Mouse (Mus musculus): ENCODE measurements around the gene Zfp318. TPM values are rescaled to one million over a fixed set of nuclear protein-coding genes. Genes with fewer than 3 reads are reported as not detected.
A peak's percentile ranks its signal among the peaks of the same experiment; 100 is the strongest.

Zfp318 gene
- polyA plus RNA-seq, 1 experiment, result 20.7 TPM

DNA sequence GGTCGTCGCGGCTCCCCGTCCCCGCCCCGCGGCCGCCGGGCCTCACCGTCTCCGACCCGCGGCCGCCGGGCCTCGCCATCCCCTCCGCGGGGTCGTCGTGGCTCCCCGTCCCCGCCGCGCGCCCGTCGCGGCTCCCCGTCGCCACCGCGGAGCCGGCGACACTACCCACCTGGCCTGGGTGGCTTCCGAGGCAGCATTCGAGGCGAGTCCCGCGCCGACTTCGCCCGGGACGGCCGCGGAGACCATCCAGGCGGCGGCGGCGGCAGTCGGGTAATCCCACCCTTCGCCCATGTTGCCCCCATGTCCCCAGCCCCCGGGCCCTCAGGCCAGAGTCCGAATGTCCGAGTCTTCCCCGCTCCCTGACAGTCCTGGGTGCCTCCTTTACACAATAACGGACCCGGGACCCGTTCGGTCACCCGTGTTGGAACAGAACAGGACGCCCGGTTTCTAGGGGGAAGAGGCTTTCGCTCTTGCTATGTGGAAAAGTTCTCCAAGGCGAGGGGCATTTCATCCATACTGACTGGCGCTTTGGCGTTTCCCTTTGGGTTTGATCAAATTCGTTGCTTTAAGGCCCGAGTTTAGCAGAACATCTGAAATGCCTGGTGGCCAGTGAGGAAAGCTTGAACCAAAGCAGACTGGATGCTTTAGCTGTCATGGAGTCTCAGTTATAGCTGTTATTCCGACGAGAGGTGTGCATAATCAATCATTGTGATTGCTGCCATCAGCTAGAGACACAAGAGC is 700 bp downstream of the Zfp318 start:
- H3K27ac ChIP-seq (ENCODE audit: control insufficient read depth, insufficient read depth, low read length), result no peak overlapping the region
- H3K4me1 ChIP-seq (replicated peaks; ENCODE audit: control insufficient read depth, insufficient read depth, low read length), result peaks cover 7% of the 10 kb centered on the region
- 4% methylated on average over 66 of the region's 70 CpGs for WGBS
- TF ChIP-seq POLR2A (IDR thresholded peaks at IDR 0.05; ENCODE audit: control insufficient read depth, extremely low read depth, insufficient read depth, low read length, poor library complexity) (no peak), CTCF (IDR thresholded peaks at IDR 0.05; ENCODE audit: borderline replicate concordance, control insufficient read depth, extremely low read depth, insufficient read depth, low read length, poor library complexity) (no peak)
- H3K27me3 ChIP-seq (ENCODE audit: control insufficient read depth, insufficient read depth, low read length), result peaks cover 14% of the 10 kb centered on the region
- DNase-seq, result peak; percentile 35
- H3K36me3 ChIP-seq (ENCODE audit: control insufficient read depth, insufficient read depth, low read length), result no peaks in the 10 kb centered on the region
- peak overlapping the region; percentile 77 for H3K4me3 ChIP-seq (ENCODE audit: control insufficient read depth, insufficient read depth, low read length)

GRCm38 (mm10) chr17:46388200-46388599 is 4.7 kb downstream of the Zfp318 start:
- Histone ChIP-seq H3K27ac (ENCODE audit: control insufficient read depth, insufficient read depth, low read length) (no peak overlapping the region), H3K4me3 (ENCODE audit: control insufficient read depth, insufficient read depth, low read length) (no peak overlapping the region), H3K36me3 (ENCODE audit: control insufficient read depth, insufficient read depth, low read length) (no peaks in the 10 kb centered on the region), H3K27me3 (ENCODE audit: control insufficient read depth, insufficient read depth, low read length) (peaks cover 14% of the 10 kb centered on the region), H3K4me1 (replicated peaks; ENCODE audit: control insufficient read depth, insufficient read depth, low read length) (peaks cover 7% of the 10 kb centered on the region)
- DNase-seq, result no peak
- no peak for TF ChIP-seq CTCF (IDR thresholded peaks at IDR 0.05; ENCODE audit: borderline replicate concordance, control insufficient read depth, extremely low read depth, insufficient read depth, low read length, poor library complexity)
- no peak for TF ChIP-seq POLR2A (IDR thresholded peaks at IDR 0.05; ENCODE audit: control insufficient read depth, extremely low read depth, insufficient read depth, low read length, poor library complexity)
- WGBS, result 15% methylated on average over 3 of the region's 3 CpGs

- DNase-seq, result peak; percentile 40
- Histone ChIP-seq H3K27ac (ENCODE audit: control insufficient read depth, insufficient read depth, low read length) (no peak overlapping the region), H3K36me3 (ENCODE audit: control insufficient read depth, insufficient read depth, low read length) (peaks cover 12% of the 10 kb centered on the region; the same call in 1 of the 2 replicates), H3K4me3 (ENCODE audit: control insufficient read depth, insufficient read depth, low read length) (no peak overlapping the region), H3K27me3 (ENCODE audit: control insufficient read depth, insufficient read depth, low read length) (no peaks in the 10 kb centered on the region), H3K4me1 (replicated peaks; ENCODE audit: control insufficient read depth, insufficient read depth, low read length) (no peaks in the 10 kb centered on the region)
- TF ChIP-seq CTCF (IDR thresholded peaks at IDR 0.05; ENCODE audit: borderline replicate concordance, control insufficient read depth, extremely low read depth, insufficient read depth, low read length, poor library complexity) (no peak), POLR2A (IDR thresholded peaks at IDR 0.05; ENCODE audit: control insufficient read depth, extremely low read depth, insufficient read depth, low read length, poor library complexity) (no peak)
- WGBS, result 57% methylated on average over 2 of the region's 2 CpGs
These were observed 9.5 kb downstream of the Zfp318 start for GRCm38 (mm10) chr17:46393012-46393411.

DNA sequence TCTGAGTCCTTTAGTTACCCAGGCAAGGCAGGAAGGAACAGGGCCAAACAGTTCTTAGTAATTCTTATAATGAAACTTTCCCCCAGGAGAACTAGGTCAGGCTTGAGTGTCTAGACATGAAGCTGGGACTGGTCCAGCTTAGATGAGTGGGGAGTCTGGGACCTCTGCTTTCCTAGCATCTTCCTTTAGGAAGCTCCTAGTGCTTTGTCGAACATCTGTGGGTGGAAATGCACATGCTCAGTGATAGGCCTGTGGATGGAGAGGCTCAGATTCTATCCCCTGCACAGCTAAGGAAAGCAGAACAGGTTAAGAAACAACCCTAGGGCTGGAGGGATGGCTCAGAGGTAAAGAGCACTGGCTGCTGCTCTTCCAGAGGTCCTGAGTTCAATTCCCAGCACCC is 11.1 kb downstream of the Zfp318 start:
- H3K4me1 ChIP-seq (replicated peaks; ENCODE audit: control insufficient read depth, insufficient read depth, low read length), result no peaks in the 10 kb centered on the region
- H3K36me3 ChIP-seq (ENCODE audit: control insufficient read depth, insufficient read depth, low read length), result peaks cover 12% of the 10 kb centered on the region; the same call in 1 of the 2 replicates
- no peaks in the 10 kb centered on the region for H3K27me3 ChIP-seq (ENCODE audit: control insufficient read depth, insufficient read depth, low read length)
- H3K4me3 ChIP-seq (ENCODE audit: control insufficient read depth, insufficient read depth, low read length), result no peak overlapping the region
- 97% methylated on average over 1 of the region's 1 CpGs for WGBS
- TF ChIP-seq POLR2A (IDR thresholded peaks at IDR 0.05; ENCODE audit: control insufficient read depth, extremely low read depth, insufficient read depth, low read length, poor library complexity) (no peak), CTCF (IDR thresholded peaks at IDR 0.05; ENCODE audit: borderline replicate concordance, control insufficient read depth, extremely low read depth, insufficient read depth, low read length, poor library complexity) (no peak)
- no peak overlapping the region for H3K27ac ChIP-seq (ENCODE audit: control insufficient read depth, insufficient read depth, low read length)
- DNase-seq, result no peak

- Histone ChIP-seq H3K27ac (ENCODE audit: control insufficient read depth, insufficient read depth, low read length) (no peak overlapping the region), H3K4me3 (ENCODE audit: control insufficient read depth, insufficient read depth, low read length) (no peak overlapping the region), H3K4me1 (replicated peaks; ENCODE audit: control insufficient read depth, insufficient read depth, low read length) (no peaks in the 10 kb centered on the region), H3K27me3 (ENCODE audit: control insufficient read depth, insufficient read depth, low read length) (no peaks in the 10 kb centered on the region), H3K36me3 (ENCODE audit: control insufficient read depth, insufficient read depth, low read length) (peaks cover 12% of the 10 kb centered on the region; the same call in 1 of the 2 replicates)
- 31% methylated on average over 3 of the region's 3 CpGs for WGBS
- no peak for TF ChIP-seq POLR2A (IDR thresholded peaks at IDR 0.05; ENCODE audit: control insufficient read depth, extremely low read depth, insufficient read depth, low read length, poor library complexity)
- DNase-seq, result no peak
These were observed 24.9 kb downstream of the Zfp318 start for GRCm38 (mm10) chr17:46408478-46408877.

DNA sequence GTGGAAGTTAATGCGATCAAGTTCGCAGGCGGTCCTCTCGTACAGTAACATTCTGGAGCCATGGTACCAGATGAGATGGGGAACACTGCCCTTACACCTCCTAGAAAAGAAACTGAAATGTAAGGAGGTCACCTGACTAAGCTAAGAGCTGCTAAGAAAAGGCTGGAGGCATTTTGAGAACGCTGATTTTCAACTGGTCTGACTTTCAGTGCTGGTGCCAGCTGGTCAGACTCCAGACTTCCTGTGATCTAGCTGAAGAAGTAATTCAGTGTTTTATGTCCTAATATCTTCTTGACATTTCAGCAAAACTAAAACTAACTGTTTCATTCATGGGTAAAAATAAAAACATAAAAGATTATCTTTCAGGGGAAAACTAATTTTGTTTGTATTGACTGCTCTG is 35.1 kb downstream of the Zfp318 start:
- no peak for TF ChIP-seq CTCF (IDR thresholded peaks at IDR 0.05; ENCODE audit: borderline replicate concordance, control insufficient read depth, extremely low read depth, insufficient read depth, low read length, poor library complexity)
- TF ChIP-seq POLR2A (IDR thresholded peaks at IDR 0.05; ENCODE audit: control insufficient read depth, extremely low read depth, insufficient read depth, low read length, poor library complexity), result no peak
- Histone ChIP-seq H3K4me3 (ENCODE audit: control insufficient read depth, insufficient read depth, low read length) (no peak overlapping the region), H3K4me1 (replicated peaks; ENCODE audit: control insufficient read depth, insufficient read depth, low read length) (no peaks in the 10 kb centered on the region), H3K27ac (ENCODE audit: control insufficient read depth, insufficient read depth, low read length) (no peak overlapping the region), H3K27me3 (ENCODE audit: control insufficient read depth, insufficient read depth, low read length) (no peaks in the 10 kb centered on the region), H3K36me3 (ENCODE audit: control insufficient read depth, insufficient read depth, low read length) (no peaks in the 10 kb centered on the region)
- 79% methylated on average over 5 of the region's 5 CpGs for WGBS
- no peak for DNase-seq

DNA sequence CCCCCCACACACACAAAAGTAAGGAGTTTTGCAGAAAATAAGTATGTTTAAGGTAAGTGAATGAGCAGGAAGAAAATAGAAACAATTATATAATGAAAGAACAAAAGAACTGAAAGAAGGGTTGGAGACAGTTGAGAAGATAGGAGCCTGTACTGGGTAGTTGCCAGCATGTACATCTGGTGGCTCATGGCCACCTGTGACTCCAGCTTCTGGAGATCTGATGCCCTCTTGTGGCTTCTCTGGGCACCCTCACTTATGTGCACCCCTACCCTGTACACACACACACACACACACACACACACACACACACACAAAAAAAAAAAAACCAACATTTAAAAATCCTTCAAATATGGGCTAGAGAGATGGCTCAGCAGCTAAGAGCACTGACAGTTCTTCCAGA is 36.2 kb downstream of the Zfp318 start:
- no peak overlapping the region for H3K27ac ChIP-seq (ENCODE audit: control insufficient read depth, insufficient read depth, low read length)
- no peak overlapping the region for H3K4me3 ChIP-seq (ENCODE audit: control insufficient read depth, insufficient read depth, low read length)
- no peaks in the 10 kb centered on the region for H3K36me3 ChIP-seq (ENCODE audit: control insufficient read depth, insufficient read depth, low read length)
- no peaks in the 10 kb centered on the region for H3K27me3 ChIP-seq (ENCODE audit: control insufficient read depth, insufficient read depth, low read length)
- no peak for DNase-seq
- TF ChIP-seq POLR2A (IDR thresholded peaks at IDR 0.05; ENCODE audit: control insufficient read depth, extremely low read depth, insufficient read depth, low read length, poor library complexity) (no peak), CTCF (IDR thresholded peaks at IDR 0.05; ENCODE audit: borderline replicate concordance, control insufficient read depth, extremely low read depth, insufficient read depth, low read length, poor library complexity) (no peak)
- H3K4me1 ChIP-seq (replicated peaks; ENCODE audit: control insufficient read depth, insufficient read depth, low read length), result no peaks in the 10 kb centered on the region

Data from thymus, adult 2 months (tissue).